Mouse (Mus musculus): ENCODE data around the gene Gm20854. TPM values are rescaled to one million over a fixed set of nuclear protein-coding genes. Genes with fewer than 3 reads are reported as not detected.
"Not testable (repeated sequence)": the region's sequence is repeated elsewhere in the genome, so short reads cannot be mapped to it uniquely, and the experiment has no call there.

Gene Gm20854
- not detected in 2 replicates for polyA plus RNA-seq (2011; ENCODE audit: insufficient read length, low read depth, missing spikeins)

DNA sequence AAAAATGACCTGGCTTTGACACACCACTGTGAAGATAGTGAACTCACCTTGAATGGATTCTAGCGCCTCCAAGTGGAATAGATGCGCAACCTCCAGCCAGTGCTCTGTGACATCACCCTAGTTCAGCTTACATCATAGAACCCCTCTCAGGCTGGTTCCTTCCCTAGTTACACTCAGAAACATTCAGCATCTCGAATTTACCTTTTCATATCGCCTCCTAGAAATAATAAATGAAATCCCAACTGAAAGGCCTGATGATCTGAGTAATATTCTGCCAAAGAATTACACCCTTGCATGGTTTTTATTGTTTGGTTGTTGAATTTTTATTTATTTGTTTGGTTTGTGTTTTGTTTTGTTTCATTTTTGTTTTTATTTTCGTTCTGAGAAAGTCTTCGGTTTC, at the start of gene Gm20854:
Gene Gm20854, minus strand, starts transcription at position 101 of the 400 bp plus-strand sequence.
- H3K27ac ChIP-seq (ENCODE audit: insufficient read depth, low read length); H3K4me1 ChIP-seq (ENCODE audit: control insufficient read depth, insufficient read depth, low read length); H3K4me3 ChIP-seq (ENCODE audit: insufficient read depth, low read length): not testable (repeated sequence)
